In genomic region chr8:69268525-69268924, GRCm38 (mm10) we compare ENCODE assay signal across 8 mouse cellular contexts. TPM values are rescaled to one million over a fixed set of nuclear protein-coding genes. Genes with fewer than 3 reads are reported as not detected.
DNase-seq lines count a peak whose midpoint lies in the region; ATAC-seq and TF ChIP-seq lines count a peak whose summit lies in the region.

No protein-coding gene starts in this region.

- no peaks in the 10 kb centered on the region for H3K9me3 ChIP-seq in limb, embryonic 11.5 days (ENCODE audit: control insufficient read depth, low read length)
- no peaks in the 10 kb centered on the region for H3K9me3 ChIP-seq in limb, embryonic 10.5 days (replicated peaks)
- no peaks in the 10 kb centered on the region for H3K9me3 ChIP-seq in midbrain, embryonic 10.5 days (replicated peaks)

- no peak for ATAC-seq in limb, embryonic 11.5 days (ENCODE audit: insufficient number of reproducible peaks, low FRiP score, low TSS enrichment, low read depth)

- H3K4me2 ChIP-seq in limb, embryonic 11.5 days (ENCODE audit: low read depth, severe bottlenecking), result no peak overlapping the region

- TF ChIP-seq CTCF in gastrocnemius, adult 2 months (IDR thresholded peaks at IDR 0.05), result peak; percentile 42

- no peak overlapping the region for H3K9ac ChIP-seq in limb, embryonic 11.5 days (ENCODE audit: low read length)

- no peaks in the 10 kb centered on the region for H3K4me1 ChIP-seq in limb, embryonic 11.5 days (ENCODE audit: control insufficient read depth, insufficient read depth, low read length)
- peaks cover 13% of the 10 kb centered on the region for H3K4me1 ChIP-seq in limb, embryonic 10.5 days
- H3K4me1 ChIP-seq in midbrain, embryonic 10.5 days, result peaks cover 15% of the 10 kb centered on the region

- no peaks in the 10 kb centered on the region for H3K36me3 ChIP-seq in limb, embryonic 11.5 days (ENCODE audit: control insufficient read depth, insufficient read depth, low read length)
- H3K36me3 ChIP-seq in limb, embryonic 10.5 days, result no peaks in the 10 kb centered on the region
- peaks cover 7% of the 10 kb centered on the region; the same call in 1 of the 2 replicates for H3K36me3 ChIP-seq in midbrain, embryonic 10.5 days

- H3K4me3 ChIP-seq in gastrocnemius, adult 2 months, result no peak overlapping the region
- no peak overlapping the region for H3K4me3 ChIP-seq in limb, embryonic 11.5 days (ENCODE audit: low read depth, low read length)
- no peak overlapping the region for H3K4me3 ChIP-seq in limb, embryonic 10.5 days
- H3K4me3 ChIP-seq in midbrain, embryonic 10.5 days, result no peak overlapping the region

- 70% methylated on average over 4 of the region's 4 CpGs for WGBS in limb, embryonic 11.5 days
- 73% methylated on average over 4 of the region's 4 CpGs for WGBS in limb, embryonic 10.5 days
- WGBS in midbrain, embryonic 10.5 days, result 71% methylated on average over 4 of the region's 4 CpGs

- no peak overlapping the region for H3K27ac ChIP-seq in gastrocnemius, adult 2 months
- no peak overlapping the region for H3K27ac ChIP-seq in limb, embryonic 11.5 days (replicated peaks; ENCODE audit: low read depth, low read length)
- no peak overlapping the region for H3K27ac ChIP-seq in limb, embryonic 10.5 days
- no peak overlapping the region for H3K27ac ChIP-seq in midbrain, embryonic 10.5 days (replicated peaks)

- intact Hi-C loops in gastrocnemius, adult 2 months (cut with DNase I), result loop anchor here (5.0 kb wide), 1 partner anchor 151 kb away; no protein-coding TSS in a partner anchor

- DNase-seq in gastrocnemius, adult 2 months, result no peak
- DNase-seq in gastrocnemius, postnatal 4 days (ENCODE audit: low spot score in 2 of 2), result no peak
- DNase-seq in limb, embryonic 11.5 days (ENCODE audit: low spot score), result peak; percentile 25
- no peak for DNase-seq in limb, embryonic 10.5 days (ENCODE audit: low spot score)
- DNase-seq in ZHBTc4 (ENCODE audit: low read depth, low spot score), result peak; percentile 29
- peak; percentile 7 for DNase-seq in lung, postnatal 25 days (ENCODE audit: low spot score)
- DNase-seq in neural tube, embryonic 10.5 days (ENCODE audit: extremely low spot score, low spot score), result no peak
- DNase-seq in midbrain, embryonic 10.5 days (ENCODE audit: low spot score), result no peak

- no peaks in the 10 kb centered on the region for H3K27me3 ChIP-seq in limb, embryonic 11.5 days (ENCODE audit: control insufficient read depth, insufficient read depth, low read length)
- no peaks in the 10 kb centered on the region for H3K27me3 ChIP-seq in limb, embryonic 10.5 days (ENCODE audit: low read depth, poor library complexity, severe bottlenecking)
- no peaks in the 10 kb centered on the region for H3K27me3 ChIP-seq in midbrain, embryonic 10.5 days (ENCODE audit: low read depth, poor library complexity, severe bottlenecking)

RNA-seq across cellular contexts. Expression of gene D130040H23Rik, which starts 2.4 kb away (rescaled TPM):
- under 1 TPM in 1 of 2 experiments, not detected in 1; 0.20 TPM for total RNA-seq in gastrocnemius, adult 2 months (2021)
- total RNA-seq in gastrocnemius, postnatal 4 days (2021), result 1 to 10 TPM; 5.1 TPM
- 5.1 and 6.7 TPM in 2 replicates for polyA plus RNA-seq in limb, embryonic 11.5 days (2014; fragmentation: Nextera tagmentation; extraction: Ambion mirVana)
- polyA plus RNA-seq in limb, embryonic 10.5 days (2016; fragmentation: Nextera tagmentation; extraction: Ambion mirVana), result 4.7 and 7.8 TPM in 2 replicates
- polyA plus RNA-seq in midbrain, embryonic 10.5 days (2016; fragmentation: Nextera tagmentation; extraction: Ambion mirVana), result 6.7 and 9.2 TPM in 2 replicates

RNA-seq across cellular contexts. Expression of gene Zfp930, which starts 59.7 kb away (rescaled TPM):
- 1 to 10 TPM; 4.7 to 6.4 TPM for total RNA-seq in gastrocnemius, adult 2 months (2021)
- 10 to 100 TPM in 1 of 2 experiments, 1 to 10 TPM in 1; 9.2 to 10.6 TPM for total RNA-seq in gastrocnemius, postnatal 4 days (2021)
- 19.4 and 21.8 TPM in 2 replicates for polyA plus RNA-seq in limb, embryonic 11.5 days (2014; fragmentation: Nextera tagmentation; extraction: Ambion mirVana)
- 21.9 and 22.7 TPM in 2 replicates for polyA plus RNA-seq in limb, embryonic 10.5 days (2016; fragmentation: Nextera tagmentation; extraction: Ambion mirVana)
- polyA plus RNA-seq in midbrain, embryonic 10.5 days (2016; fragmentation: Nextera tagmentation; extraction: Ambion mirVana), result 25.6 and 27.4 TPM in 2 replicates

Comparison
In these comparisons a context has a peak if more than half of its experiments do, and no peak if none do; other contexts are left out.
1. DNase-seq: peak in limb, embryonic 11.5 days (single experiment), ZHBTc4 (single experiment) and lung, postnatal 25 days (single experiment); none in gastrocnemius, adult 2 months (single experiment), gastrocnemius, postnatal 4 days (0 of 2), limb, embryonic 10.5 days (single experiment), neural tube, embryonic 10.5 days (single experiment) and midbrain, embryonic 10.5 days (single experiment).